Mouse (Mus musculus): ENCODE results near the gene Gabbr2. TPM values are rescaled to one million over a fixed set of nuclear protein-coding genes. Genes with fewer than 3 reads are reported as not detected.

Gabbr2 gene
- polyA plus RNA-seq (2014; fragmentation: Illumina TruSeq; extraction: RNeasy Lipid Tissue Mini Kit (QIAGEN cat#74804); ENCODE audit: low read depth, low replicate concordance), result not detected

GRCm38 (mm10) chr4:46991016-46991958 lies at the start of gene Gabbr2:
Gabbr2 (minus strand) TSS chr4:46991873.

DNA sequence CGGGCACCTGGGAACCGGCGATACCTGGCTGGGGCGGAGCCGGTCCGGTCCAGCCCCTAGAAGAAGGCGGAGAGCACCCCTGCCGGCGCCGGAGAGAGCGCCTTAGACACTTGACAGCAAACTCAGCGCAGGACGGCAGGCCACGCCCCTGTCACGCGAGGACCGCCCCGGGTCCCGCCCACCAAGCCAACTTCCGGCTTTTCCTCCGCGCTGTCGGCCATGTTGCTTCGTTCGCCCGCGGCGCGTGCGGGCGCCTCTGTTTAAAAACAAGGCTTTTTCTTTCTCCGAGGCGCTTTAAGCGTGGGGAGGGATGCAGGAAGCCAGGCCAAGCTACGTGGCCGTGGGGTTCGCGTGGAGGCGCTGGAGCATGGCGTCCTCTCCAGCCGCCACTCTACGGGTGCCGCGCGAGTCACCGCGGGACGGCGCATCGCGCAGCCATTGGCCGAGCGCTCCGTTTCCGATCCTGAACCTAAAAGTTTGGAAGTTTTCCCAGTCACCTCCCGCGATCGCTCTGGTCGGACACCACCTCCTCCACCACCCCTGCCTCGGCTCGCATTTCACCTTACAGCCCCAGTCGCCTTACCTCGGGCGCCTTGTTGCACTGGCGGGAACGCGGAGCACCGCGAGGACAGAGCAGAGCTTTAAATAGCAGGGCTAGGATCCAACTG lies 341.5 kb downstream of the Gabbr2 start, which contains the start of gene Tbc1d2:
TSS of gene Tbc1d2 (minus strand) at position 124 of the 668 bp plus-strand sequence.

Other genes starting within 250 kb of the Gabbr2 start
- 0.28 TPM for gene Anks6, start 65.6 kb upstream of the Gabbr2 start, polyA plus RNA-seq (2014; fragmentation: Illumina TruSeq; extraction: RNeasy Lipid Tissue Mini Kit (QIAGEN cat#74804); ENCODE audit: low read depth, low replicate concordance)
- gene Galnt12, start 100.0 kb upstream of the Gabbr2 start, polyA plus RNA-seq (2014; fragmentation: Illumina TruSeq; extraction: RNeasy Lipid Tissue Mini Kit (QIAGEN cat#74804); ENCODE audit: low read depth, low replicate concordance), result 1.5 TPM
- 11.3 TPM for gene Col15a1, start 216.3 kb upstream of the Gabbr2 start, polyA plus RNA-seq (2014; fragmentation: Illumina TruSeq; extraction: RNeasy Lipid Tissue Mini Kit (QIAGEN cat#74804); ENCODE audit: low read depth, low replicate concordance)